Mouse (Mus musculus): ENCODE measurements around the gene Adgrb2. TPM values are rescaled to one million over a fixed set of nuclear protein-coding genes. Genes with fewer than 3 reads are reported as not detected.
A peak's percentile ranks its signal among the peaks of the same experiment; 100 is the strongest.

The Adgrb2 gene
- 10 to 100 TPM; 26.8 to 55.8 (median 42.2) TPM for total RNA-seq (2022)

DNA sequence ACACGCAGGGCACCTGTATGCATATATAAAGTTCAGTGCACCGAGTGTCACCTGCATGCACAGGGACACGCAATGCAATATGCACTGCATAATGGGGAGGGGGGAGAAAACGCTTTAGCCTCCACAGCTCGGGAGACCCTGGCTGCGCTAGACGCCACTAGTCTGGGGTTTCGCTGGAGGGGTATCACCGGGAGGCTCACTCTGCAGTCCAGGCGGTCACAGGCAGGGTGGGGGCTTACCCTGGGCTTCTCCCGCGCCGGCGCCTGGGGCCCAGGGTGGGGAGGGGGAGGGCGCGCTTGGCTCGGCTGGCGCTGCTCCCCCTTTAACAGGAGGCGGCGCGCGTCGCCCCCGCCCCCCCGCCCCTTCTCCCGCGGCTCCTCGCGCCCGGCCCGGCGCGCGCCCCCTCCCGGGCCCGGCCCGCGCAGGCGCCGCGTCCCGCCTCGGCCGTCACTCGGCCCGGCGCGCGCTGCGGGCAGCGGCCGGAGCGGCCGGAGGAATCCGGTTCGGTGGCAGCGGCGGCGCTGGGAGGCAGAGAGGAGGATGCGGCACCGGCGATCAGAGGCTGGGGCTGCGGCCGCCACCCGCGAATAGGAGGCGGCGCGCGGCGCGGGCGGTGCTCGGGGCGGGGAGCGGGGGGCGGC lies at the start of gene Adgrb2:
Gene Adgrb2 (plus strand): TSS at position 450 of the 641 bp plus-strand sequence.
- no peak for DNase-seq

DNA sequence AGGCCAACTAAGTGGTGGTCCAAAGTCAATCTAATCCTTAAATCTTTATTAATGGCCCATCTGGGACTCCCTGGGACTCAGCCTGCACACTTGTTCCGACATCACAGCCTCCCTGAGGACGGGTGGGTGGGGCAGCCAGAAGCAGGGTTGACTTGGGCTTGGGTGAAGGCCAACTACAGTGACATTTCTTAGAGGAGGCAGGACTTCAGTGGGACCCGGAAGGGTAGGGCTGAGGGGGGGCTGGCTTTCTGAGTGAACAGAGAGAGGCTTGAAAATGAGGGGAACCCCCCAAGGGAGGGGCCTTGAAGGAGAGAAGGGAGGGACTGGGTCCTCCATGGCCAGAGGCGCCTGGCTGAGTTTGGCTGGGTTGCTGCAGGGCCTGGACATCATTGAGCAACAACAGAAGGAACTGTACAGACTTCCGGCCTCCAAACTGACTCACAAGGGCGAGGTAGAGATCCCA lies 33.3 kb upstream of the Adgrb2 start:
- DNase-seq = no peak

DNA sequence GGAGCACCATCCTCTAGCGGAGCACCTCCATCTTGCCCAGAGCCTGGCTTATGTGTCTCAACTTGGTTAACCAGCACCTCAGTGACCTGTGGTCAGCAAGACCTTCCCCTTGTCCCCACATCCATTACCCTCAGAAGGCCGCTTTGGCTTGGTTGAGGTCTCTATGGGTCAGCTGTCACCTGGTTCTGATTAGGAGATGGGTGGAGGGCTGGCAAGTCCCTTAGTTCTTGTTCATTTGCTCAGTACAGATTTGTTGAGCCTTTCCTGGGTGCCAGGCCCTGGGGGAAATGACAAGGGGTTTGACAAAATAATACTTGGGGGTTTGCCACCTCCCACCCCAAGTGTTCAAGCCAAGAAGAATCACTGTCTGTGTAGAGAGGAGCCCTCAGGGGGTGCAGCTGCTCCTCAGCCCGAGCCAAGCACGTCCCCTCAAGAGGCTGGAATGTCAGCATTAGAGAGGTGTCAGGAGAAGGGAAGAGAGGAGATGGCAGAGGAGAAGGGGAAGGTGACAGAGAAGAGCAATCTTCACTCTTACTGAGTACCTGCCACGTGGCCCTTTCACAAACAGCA lies 32.3 kb upstream of the Adgrb2 start:
- no peak for DNase-seq

- DNase-seq = no peak
These were observed 30.1 kb upstream of the Adgrb2 start for GRCm38 (mm10) chr4:129954527-129954926.

DNA sequence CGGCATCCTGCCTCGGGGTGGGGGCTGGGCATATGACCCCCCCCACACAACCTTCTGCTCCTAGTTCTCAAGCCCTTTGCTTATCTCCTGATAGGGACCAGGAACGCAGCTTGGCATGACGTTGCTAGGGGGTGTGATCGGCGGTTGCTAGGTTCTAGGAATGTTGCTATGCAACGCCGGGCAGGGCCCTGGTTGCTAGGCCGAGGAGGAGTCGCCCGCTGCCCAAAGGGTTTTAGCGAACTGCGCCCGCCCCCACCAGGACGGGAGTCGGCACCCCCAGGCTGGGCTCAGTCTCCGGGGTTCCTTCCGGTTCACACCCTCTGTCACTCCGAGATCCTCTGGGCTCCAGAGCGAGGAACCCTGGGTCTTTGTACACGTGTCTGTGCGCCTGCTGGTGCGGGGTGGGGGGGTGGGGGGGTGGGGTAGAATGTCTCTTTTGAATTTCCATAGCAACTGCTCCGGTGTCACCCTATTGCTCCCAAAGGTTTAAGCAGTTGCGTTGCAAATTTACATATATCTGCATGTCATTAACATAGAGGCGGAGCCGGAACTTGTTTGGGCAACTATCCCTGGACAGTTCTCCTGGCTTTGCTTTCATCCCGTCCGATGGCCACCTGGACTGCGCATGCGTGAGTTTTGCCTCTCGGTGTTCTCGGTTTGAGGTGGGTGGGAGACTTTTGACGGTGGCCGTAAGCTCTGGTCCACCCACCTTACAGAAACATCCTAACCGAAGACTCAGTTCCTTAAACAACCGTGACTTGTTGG lies 24.3 kb upstream of the Adgrb2 start:
- DNase-seq = peak; percentile 84

DNA sequence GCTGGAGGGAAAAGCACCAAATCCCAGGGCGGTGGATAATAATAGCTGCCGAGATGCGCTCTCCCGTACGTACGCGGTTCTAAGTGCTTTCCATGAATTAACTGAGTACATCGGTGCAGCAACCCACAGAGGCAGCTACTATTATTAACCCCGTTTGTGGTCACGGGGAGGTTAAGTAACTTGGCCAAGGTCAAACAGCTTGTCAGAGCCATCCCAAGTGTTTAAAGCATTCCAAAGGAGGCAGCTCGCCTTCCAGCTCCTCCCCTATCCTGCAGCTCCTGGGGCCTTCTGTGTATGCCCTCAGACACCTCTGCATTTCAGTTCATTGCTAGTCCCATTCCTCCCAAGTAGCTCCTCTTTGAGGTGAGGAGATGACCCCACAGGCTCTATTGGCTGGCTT lies 19.4 kb upstream of the Adgrb2 start:
- DNase-seq = no peak

GRCm38 (mm10) chr4:129966201-129966600 lies 18.5 kb upstream of the Adgrb2 start:
- DNase-seq = no peak

DNA sequence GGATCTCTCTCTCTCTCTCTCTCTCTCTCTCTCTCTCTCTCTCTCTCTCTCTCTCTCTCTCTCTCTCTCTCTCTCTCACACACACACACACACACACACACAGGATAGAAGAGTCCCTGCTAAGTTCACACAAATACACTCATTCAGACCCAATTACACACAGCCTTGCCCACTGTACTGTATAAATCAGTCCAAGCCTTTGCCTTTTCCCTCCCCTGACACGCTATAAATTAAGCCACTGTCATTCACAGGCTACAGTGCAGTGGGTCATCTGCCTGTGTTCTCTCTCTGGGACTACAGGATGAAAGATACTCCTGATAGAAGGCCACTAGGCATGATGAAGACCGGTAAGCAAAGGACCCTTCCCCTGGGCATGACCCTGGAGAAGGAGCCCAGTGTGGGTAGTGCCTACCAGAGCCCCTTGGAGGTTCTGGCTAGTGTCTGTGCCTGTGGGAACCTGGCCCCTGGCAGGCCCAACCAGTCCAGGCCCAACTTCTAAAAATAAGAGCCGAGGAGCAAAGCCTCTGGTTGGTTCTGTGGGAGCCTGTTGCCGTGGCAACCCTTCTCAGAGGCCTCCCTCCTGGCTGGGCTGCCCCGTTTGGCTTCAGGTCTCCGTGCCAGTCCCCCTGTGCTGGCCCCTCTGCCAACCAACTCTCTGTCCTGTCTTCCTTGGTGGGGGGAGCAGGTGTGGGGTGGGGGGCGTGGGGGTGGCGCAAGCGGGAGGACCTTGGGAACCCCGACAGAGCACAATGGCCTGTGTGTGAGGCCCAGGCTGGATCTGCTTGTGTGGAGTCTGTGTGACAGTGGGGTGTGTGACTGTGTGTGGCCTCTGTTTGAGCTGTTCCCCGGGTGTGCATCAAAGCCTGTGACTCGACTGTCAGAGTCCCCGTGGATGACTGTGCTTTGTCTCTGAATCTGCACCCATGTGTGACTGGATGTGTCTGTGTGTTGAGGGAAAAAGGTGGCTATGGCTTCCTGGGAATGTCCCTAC lies 17.4 kb upstream of the Adgrb2 start:
- DNase-seq = no peak

DNA sequence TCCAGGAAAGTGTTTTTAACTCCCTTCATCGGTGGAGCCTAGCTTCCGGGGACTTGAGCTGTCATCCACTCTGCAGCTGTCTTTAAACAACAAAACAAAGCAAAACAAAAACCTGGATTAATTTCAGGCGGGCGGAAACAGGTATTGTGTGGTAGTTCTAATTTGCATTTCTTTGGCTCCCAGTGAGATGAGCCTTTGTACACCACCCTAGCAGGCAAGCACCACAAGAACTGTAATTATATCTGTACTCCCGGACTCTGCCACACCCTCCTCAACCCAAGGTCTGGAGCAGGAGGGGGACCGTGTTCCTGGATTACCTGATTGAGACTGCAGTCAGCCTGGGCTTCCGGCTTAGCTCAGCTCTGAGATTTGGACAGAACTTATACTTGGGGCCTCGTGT lies 14.5 kb upstream of the Adgrb2 start:
- DNase-seq = no peak

GRCm38 (mm10) chr4:129970861-129971260 lies 13.8 kb upstream of the Adgrb2 start:
- no peak for DNase-seq

DNA sequence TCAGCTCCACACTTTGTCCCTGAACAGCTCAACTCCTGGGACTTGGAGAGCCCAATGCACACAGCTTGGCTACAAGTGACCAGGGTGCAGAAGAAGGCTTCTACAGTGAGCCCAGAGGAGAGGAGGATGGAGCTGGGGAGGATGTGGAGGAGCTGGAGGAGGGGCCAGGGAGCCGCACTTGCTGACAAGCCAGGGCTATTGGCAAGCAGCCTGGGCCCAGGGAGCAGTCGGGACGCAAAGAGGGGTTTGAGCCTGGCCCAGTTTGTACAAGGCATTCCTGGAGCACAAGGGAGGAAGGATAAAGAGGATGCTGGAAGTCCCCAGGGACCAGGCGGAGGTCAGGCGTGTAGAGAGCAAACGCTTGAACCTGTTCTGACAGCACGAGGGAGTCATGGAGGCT lies 12.7 kb upstream of the Adgrb2 start:
- no peak for DNase-seq

- no peak for DNase-seq
These were observed 10.4 kb upstream of the Adgrb2 start for GRCm38 (mm10) chr4:129974285-129974684.

GRCm38 (mm10) chr4:129977256-129977655 lies 7.4 kb upstream of the Adgrb2 start:
- DNase-seq = peak; percentile 63

- DNase-seq = no peak
These were observed 6.4 kb upstream of the Adgrb2 start for GRCm38 (mm10) chr4:129978227-129978626.

DNA sequence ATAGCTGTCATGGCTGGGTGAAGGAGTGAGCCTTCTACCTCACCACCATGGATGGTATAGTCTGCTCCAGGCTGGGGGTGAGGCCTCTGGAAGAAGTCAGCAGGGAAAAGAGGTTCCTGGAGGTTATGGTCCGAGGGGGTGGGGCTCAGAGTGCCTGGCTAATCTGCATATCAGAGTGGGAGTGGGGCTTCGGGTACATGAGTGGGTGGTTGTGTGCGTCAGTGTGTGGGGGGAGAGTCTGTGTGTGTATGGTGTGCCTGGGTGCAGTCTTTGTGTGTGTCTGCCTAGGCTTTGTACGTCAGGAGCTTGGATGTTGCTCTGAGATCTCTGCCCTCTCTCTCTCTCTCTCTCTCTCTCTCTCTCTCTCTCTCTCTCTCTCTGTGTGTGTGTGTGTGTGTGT lies 5.7 kb upstream of the Adgrb2 start:
- DNase-seq = no peak

GRCm38 (mm10) chr4:129981657-129982056 lies 3.0 kb upstream of the Adgrb2 start:
- no peak for DNase-seq

DNA sequence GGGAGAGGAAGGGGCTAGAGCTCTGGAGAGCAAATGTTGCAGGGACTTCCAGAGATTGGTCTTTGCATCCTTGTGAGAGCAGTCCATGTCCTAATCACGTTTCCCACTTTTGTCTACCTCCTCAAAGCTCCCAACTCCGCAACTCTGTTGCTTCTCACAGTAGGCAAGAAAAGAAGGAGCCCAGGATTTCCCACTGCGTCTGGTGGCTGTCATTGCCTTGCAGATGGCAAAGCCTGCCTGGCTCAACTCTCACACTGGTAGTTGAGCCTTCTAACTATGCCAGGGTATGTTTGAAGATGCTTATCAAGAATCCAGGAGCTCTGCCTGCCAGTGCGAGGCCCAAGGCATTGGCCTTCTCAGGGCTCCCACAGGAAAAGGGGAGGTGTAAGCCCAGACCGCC lies 1.6 kb upstream of the Adgrb2 start:
- no peak for DNase-seq

- DNase-seq = peak; percentile 79
These were observed 778 bp upstream of the Adgrb2 start for GRCm38 (mm10) chr4:129983764-129984420.

DNA sequence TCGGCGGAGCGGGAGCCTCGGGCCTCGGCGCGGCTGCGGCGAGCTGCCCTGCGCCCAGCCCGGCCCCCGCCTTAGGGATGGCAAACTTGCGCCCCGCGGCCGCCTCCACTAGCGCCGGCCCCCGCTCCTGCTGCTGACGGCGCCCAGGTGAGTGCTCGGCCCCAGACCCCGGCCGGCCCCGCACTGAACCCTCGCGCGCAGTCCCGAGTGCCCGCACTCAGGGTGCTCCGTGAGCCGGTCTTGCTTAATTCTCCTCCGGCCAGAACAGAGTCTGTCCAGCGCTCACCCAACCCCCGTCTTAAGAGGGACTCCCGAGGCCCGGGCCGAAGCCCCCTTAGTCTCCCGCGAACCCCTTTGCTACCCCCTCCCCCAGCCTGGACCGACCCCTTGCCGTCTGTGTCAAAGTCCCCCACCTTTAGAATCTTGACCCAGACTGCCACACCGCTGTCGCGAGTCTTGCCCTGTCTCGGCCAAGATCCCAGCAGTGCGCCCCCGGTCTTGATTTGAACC lies 546 bp downstream of the Adgrb2 start:
- DNase-seq = no peak

DNA sequence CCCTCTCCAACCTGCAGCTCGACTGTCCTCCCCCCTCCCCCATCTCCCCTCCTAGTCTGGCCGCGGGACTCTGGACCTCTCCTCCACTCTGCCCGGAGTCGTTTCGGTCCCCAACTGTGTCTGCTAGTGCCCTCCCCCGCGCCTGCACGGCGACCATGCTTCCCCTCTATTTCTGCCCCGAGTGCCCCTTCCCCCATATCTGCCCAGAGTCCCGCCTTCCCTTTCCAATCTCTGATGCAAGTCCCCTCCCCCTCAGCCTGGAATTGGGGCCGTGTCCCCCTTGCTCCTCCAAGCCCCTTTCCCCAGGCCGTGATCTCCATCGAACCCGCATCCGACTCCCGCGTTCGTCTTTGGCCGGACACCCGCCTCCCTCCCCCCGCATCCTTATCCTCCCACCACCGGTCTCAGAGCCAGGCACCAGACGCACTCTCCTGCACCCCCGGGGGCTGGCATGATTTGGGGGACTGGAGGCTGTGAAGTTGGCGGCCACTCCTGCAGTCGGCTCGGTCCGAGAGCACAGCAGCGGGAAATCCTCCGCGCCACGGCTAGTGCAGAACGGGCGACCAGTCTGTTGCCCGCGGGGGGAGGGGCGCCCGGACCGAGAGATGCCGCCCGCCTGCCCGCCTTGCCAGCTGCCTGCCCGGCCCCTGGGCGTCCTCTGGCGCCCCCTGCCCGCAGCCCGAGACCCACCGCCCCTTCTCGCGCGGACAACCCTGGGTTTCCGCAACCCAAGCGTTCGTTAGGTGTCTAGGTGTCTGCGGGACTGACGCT lies 1.2 kb downstream of the Adgrb2 start:
- DNase-seq = peak; percentile 48

All from adrenal gland, adult 8-10 months (tissue).